Comparison of ENCODE assay signal across 7 mouse cellular contexts in the genomic region with DNA sequence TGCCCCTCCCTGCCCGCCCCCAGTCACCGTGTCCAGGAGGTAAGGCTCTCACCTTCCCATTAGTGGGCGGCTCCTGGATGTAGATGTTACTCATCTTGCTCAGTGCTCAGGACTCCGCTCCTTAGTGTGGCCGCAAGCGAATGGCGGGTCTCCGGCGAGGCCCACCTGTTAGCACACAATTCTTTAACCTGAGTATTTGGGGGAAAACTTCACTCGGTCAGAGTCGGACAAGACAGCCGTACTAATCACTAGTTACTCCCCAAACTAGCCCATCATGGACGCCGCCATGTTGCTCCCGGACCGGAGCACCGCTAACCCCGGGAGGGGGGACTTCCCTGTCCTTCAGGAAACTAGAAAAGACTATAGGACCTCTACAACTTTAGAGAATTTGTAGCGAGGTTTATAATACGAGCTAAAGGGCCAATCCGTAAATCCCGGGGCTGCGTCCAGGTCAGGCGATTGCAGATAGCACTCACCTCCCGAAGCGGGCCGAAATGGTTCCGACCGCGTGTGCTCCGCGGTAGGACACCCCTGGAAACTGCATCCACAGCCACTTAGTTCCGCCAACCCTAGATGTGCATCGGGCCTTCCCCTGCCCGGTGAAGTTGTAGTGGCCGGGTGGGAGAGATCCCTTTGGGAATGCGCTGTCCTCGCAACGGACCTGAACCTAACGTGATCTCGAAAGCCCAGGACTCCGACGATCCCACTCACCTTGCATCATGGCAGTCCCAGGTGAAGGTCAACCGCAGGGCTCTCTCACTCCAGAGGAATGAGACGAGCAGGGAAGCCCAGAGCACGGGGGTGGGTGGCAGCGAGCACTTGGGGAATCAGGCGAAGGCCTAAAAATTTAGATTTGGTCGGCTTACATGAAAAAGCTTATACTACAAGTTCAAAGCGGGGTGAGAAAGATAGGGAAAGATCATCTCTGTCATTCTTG. TPM values are rescaled to one million over a fixed set of nuclear protein-coding genes. Genes with fewer than 3 reads are reported as not detected.
DNase-seq lines count a peak whose midpoint lies in the region; ATAC-seq lines count a peak whose summit lies in the region.

Gene Cwc27 (minus strand): TSS at position 508 of the 937 bp plus-strand sequence.

- DNase-seq in adrenal gland, postnatal 10 days = peak; percentile 84
- peak; percentile 86 for DNase-seq in embryonic facial prominence, embryonic 10.5 days (ENCODE audit: low spot score)
- peak; percentile 74 for DNase-seq in kidney, adult 11 months
- DNase-seq in limb, embryonic 10.5 days (ENCODE audit: low spot score) = peak; percentile 88
- DNase-seq in spleen, adult 12 weeks (ENCODE audit: low spot score) = peak; percentile 77

- peak within 1 kb of the TSS; percentile 61 for H3K4me2 ChIP-seq in midbrain, embryonic 13.5 days (replicated peaks)

- H3K9me3 ChIP-seq in embryonic facial prominence, embryonic 10.5 days = no peaks in the 10 kb centered on the region
- H3K9me3 ChIP-seq in limb, embryonic 10.5 days (replicated peaks) = no peaks in the 10 kb centered on the region
- no peaks in the 10 kb centered on the region for H3K9me3 ChIP-seq in midbrain, embryonic 13.5 days

- WGBS in embryonic facial prominence, embryonic 10.5 days = under 1% methylated on average over 50 of the region's 50 CpGs
- 1% methylated on average over 50 of the region's 50 CpGs for WGBS in limb, embryonic 10.5 days
- under 1% methylated on average over 50 of the region's 50 CpGs for WGBS in midbrain, embryonic 13.5 days

- peak within 1 kb of the TSS; percentile 72 for H3K4me3 ChIP-seq in embryonic facial prominence, embryonic 10.5 days
- H3K4me3 ChIP-seq in limb, embryonic 10.5 days = peak within 1 kb of the TSS; percentile 86
- H3K4me3 ChIP-seq in midbrain, embryonic 13.5 days (replicated peaks) = peak within 1 kb of the TSS; percentile 64

- H3K36me3 ChIP-seq in embryonic facial prominence, embryonic 10.5 days (replicated peaks) = peaks cover 6% of the 10 kb centered on the region; the same call in 1 of the 2 replicates
- H3K36me3 ChIP-seq in limb, embryonic 10.5 days = peaks cover 12% of the 10 kb centered on the region; the same call in 1 of the 2 replicates
- H3K36me3 ChIP-seq in midbrain, embryonic 13.5 days = no peaks in the 10 kb centered on the region

- H3K9ac ChIP-seq in midbrain, embryonic 13.5 days (replicated peaks) = peak within 1 kb of the TSS; percentile 89

- ATAC-seq in granulocyte monocyte progenitor cell, adult 5-6 weeks (replicated peaks; ENCODE audit: poor library complexity, severe bottlenecking) = peak; percentile 89
- ATAC-seq in midbrain, embryonic 13.5 days = peak; percentile 96

- H3K27ac ChIP-seq in embryonic facial prominence, embryonic 10.5 days (replicated peaks) = peak within 1 kb of the TSS; percentile 99
- peak within 1 kb of the TSS; percentile 98 for H3K27ac ChIP-seq in limb, embryonic 10.5 days
- peak within 1 kb of the TSS; percentile 52 for H3K27ac ChIP-seq in midbrain, embryonic 13.5 days

- no peaks in the 10 kb centered on the region for H3K27me3 ChIP-seq in embryonic facial prominence, embryonic 10.5 days (replicated peaks; ENCODE audit: low read depth, poor library complexity, severe bottlenecking)
- H3K27me3 ChIP-seq in limb, embryonic 10.5 days (ENCODE audit: low read depth, poor library complexity, severe bottlenecking) = no peaks in the 10 kb centered on the region
- H3K27me3 ChIP-seq in midbrain, embryonic 13.5 days = no peaks in the 10 kb centered on the region

- H3K4me1 ChIP-seq in embryonic facial prominence, embryonic 10.5 days = peaks cover 17% of the 10 kb centered on the region
- H3K4me1 ChIP-seq in limb, embryonic 10.5 days = peaks cover 16% of the 10 kb centered on the region
- H3K4me1 ChIP-seq in midbrain, embryonic 13.5 days (replicated peaks) = peaks cover 30% of the 10 kb centered on the region

RNA-seq across cellular contexts. Expression of gene Cwc27, which starts in this region (rescaled TPM):
- 10 to 100 TPM; 14.8 to 15.3 TPM for total RNA-seq in adrenal gland, postnatal 10 days (2021)
- 33.3 and 36.2 TPM in 2 replicates for polyA plus RNA-seq in embryonic facial prominence, embryonic 10.5 days (2016; fragmentation: Nextera tagmentation; extraction: Ambion mirVana)
- 40.5 and 47.2 TPM in 2 replicates for total RNA-seq in granulocyte monocyte progenitor cell, adult 5-6 weeks (2014; fragmentation: Nextera tagmentation)
- total RNA-seq in granulocyte monocyte progenitor cell, adult 5-6 weeks (2017) = 52.3 and 55.7 TPM in 2 replicates
- polyA plus RNA-seq in limb, embryonic 10.5 days (2016; fragmentation: Nextera tagmentation; extraction: Ambion mirVana) = 31.0 and 33.3 TPM in 2 replicates
- polyA plus RNA-seq in midbrain, embryonic 13.5 days (2015; fragmentation: Nextera tagmentation; extraction: Ambion mirVana) = 26.4 and 37.2 TPM in 2 replicates

Comparison
In these comparisons a context has a peak if more than half of its experiments do, and no peak if none do; other contexts are left out.
1. Peak in every context shown above with its lines: DNase-seq, ATAC-seq, H3K4me3 ChIP-seq and H3K27ac ChIP-seq.